ENCODE assay signal across 11 mouse cellular contexts in genomic region chr13:24169658-24170057, GRCm38 (mm10).
"Had no signal": no experiment of that assay in that cellular context is flagged by ENCODE, and none has a peak within 500 bp of the region (broad histone marks: within the 10 kb centered on the region; RNA-seq: fewer than 3 reads in every experiment).

No protein-coding gene starts in this region.

- H3K27me3 ChIP-seq: midbrain, embryonic 13.5 days had no signal

- H3K9ac ChIP-seq: liver, embryonic 15.5 days; midbrain, embryonic 13.5 days had no signal

- H3K4me3 ChIP-seq: left cerebral cortex, adult 2 months; limb, embryonic 10.5 days; liver, embryonic 15.5 days; midbrain, embryonic 13.5 days had no signal

- DNase-seq: kidney, postnatal 10 days; kidney, postnatal 4 days; lung, adult 2 months; lung, postnatal 36 days; right cerebral cortex, postnatal 14 days; thymus, postnatal 36 days had no signal

- H3K36me3 ChIP-seq: limb, embryonic 10.5 days; liver, embryonic 15.5 days had no signal

- H3K27ac ChIP-seq: left cerebral cortex, adult 2 months; limb, embryonic 10.5 days; liver, embryonic 15.5 days; midbrain, embryonic 13.5 days had no signal

- ATAC-seq: midbrain, embryonic 13.5 days had no signal

- H3K9me3 ChIP-seq: limb, embryonic 10.5 days; liver, embryonic 15.5 days; midbrain, embryonic 13.5 days had no signal

- H3K4me1 ChIP-seq: limb, embryonic 10.5 days; liver, embryonic 15.5 days; midbrain, embryonic 13.5 days had no signal

- H3K4me2 ChIP-seq: liver, embryonic 11.5 days; liver, embryonic 15.5 days; midbrain, embryonic 13.5 days had no signal
